Mouse (Mus musculus) lung, embryonic 16.5 days (tissue): Measurements from ENCODE around the gene Tob2. TPM values are rescaled to one million over a fixed set of nuclear protein-coding genes. Genes with fewer than 3 reads are reported as not detected.

ENCODE experiments used
- ATAC-seq: fragments of 200-750 bp; cut with Nextera tagmentation; 2 replicates; pipeline ENCODE4 v1.8.0; 2017; ENCODE audit warnings: low read depth, mild to moderate bottlenecking, moderate library complexity
- H3K27ac ChIP-seq: fragments of 300-500 bp; sonication (generic); 2 replicates; pipeline ENCODE4 v1.5.1; 2014; ENCODE audit warnings: mild to moderate bottlenecking, control low read depth, low read length
- H3K27me3 ChIP-seq: fragments of 300-500 bp; sonication (generic); 2 replicates; pipeline ENCODE4 v1.6.1; 2014; ENCODE audit warnings: low read depth, low read length, mixed read lengths; ENCODE audit not compliant: control insufficient read depth, insufficient read depth
- H3K36me3 ChIP-seq: fragments of 300-500 bp; sonication (generic); 2 replicates; pipeline ENCODE4 v1.6.1; 2014; ENCODE audit warnings: low read length; ENCODE audit not compliant: control insufficient read depth, insufficient read depth
- H3K4me1 ChIP-seq: fragments of 300-500 bp; sonication (generic); replicated peaks from 2 replicates; pipeline ENCODE4 v1.6.1; 2014; ENCODE audit warnings: low read length, mixed read lengths; ENCODE audit not compliant: control insufficient read depth, insufficient read depth
- H3K4me2 ChIP-seq: fragments of 300-500 bp; sonication (generic); 2 replicates; pipeline ENCODE4 v1.6.1; 2014; ENCODE audit warnings: low read depth, low read length, control low read depth
- H3K4me3 ChIP-seq: fragments of 300-500 bp; sonication (generic); 2 replicates; pipeline ENCODE4 v1.5.1; 2014; ENCODE audit warnings: mild to moderate bottlenecking, low read length, control low read depth
- H3K9ac ChIP-seq: fragments of 300-500 bp; sonication (generic); 2 replicates; pipeline ENCODE4 v1.6.1; 2014; ENCODE audit warnings: low read length, control low read depth
- H3K9me3 ChIP-seq: fragments of 300-500 bp; sonication (generic); 2 replicates; pipeline ENCODE4 v1.6.1; 2016; ENCODE audit warnings: low read length; ENCODE audit not compliant: control insufficient read depth
- WGBS: fragments of 180-500 bp; shearing (Covaris S2); extraction: QIAGEN DNeasy Blood & Tissue Kit; methylation state at CpG from one replicate; pipeline ENCODE4 v1.1.7; 2014; 5-methylcytosine and 5-hydroxymethylcytosine counted together
- polyA plus RNA-seq: library from polyadenylated mRNA; unstranded; fragments of >200 nt; fragmentation: Nextera tagmentation; extraction: Ambion mirVana; gene quantifications from 2 replicates; pipeline ENCODE4 v1.2.1, GENCODE M21; 2015

Tob2 gene
- polyA plus RNA-seq, 1 experiment from 2014 or later, result 36.0 TPM

- no peak overlapping the region for H3K27ac ChIP-seq
- no peak for ATAC-seq
- peaks cover 10% of the 10 kb centered on the region for H3K4me1 ChIP-seq
- H3K9me3 ChIP-seq, result no peaks in the 10 kb centered on the region
- H3K27me3 ChIP-seq, result no peaks in the 10 kb centered on the region
- peaks cover 41% of the 10 kb centered on the region for H3K36me3 ChIP-seq
- WGBS, result 96% methylated on average over 5 of the region's 5 CpGs
- no peak overlapping the region for H3K4me2 ChIP-seq
- H3K4me3 ChIP-seq, result no peak overlapping the region
- no peak overlapping the region for H3K9ac ChIP-seq
Observed at GRCm38 (mm10) chr15:81869985-81870384, 11.4 kb upstream of the Tob2 start.

GRCm38 (mm10) chr15:81864238-81864637 lies 5.6 kb upstream of the Tob2 start:
- Histone ChIP-seq H3K9me3 (no peaks in the 10 kb centered on the region), H3K27ac (no peak overlapping the region), H3K27me3 (no peaks in the 10 kb centered on the region), H3K9ac (no peak overlapping the region), H3K4me3 (no peak overlapping the region), H3K4me1 (peaks cover 6% of the 10 kb centered on the region), H3K36me3 (peaks cover 41% of the 10 kb centered on the region), H3K4me2 (no peak overlapping the region)
- ATAC-seq, result no peak
- 91% methylated on average over 7 of the region's 7 CpGs for WGBS

GRCm38 (mm10) chr15:81860471-81861135 lies 2.0 kb upstream of the Tob2 start:
- H3K4me3 ChIP-seq, result peak overlapping the region; percentile 6
- peak overlapping the region; percentile 95 for H3K27ac ChIP-seq
- H3K9me3 ChIP-seq, result no peaks in the 10 kb centered on the region

GRCm38 (mm10) chr15:81859330-81860255 lies 997 bp upstream of the Tob2 start:
- Histone ChIP-seq H3K4me3 (peak overlapping the region; percentile 79), H3K9me3 (no peaks in the 10 kb centered on the region), H3K4me2 (peak overlapping the region; percentile 94), H3K9ac (peak overlapping the region; percentile 93), H3K27me3 (no peaks in the 10 kb centered on the region), H3K27ac (peak overlapping the region; percentile 99), H3K4me1 (peaks cover 15% of the 10 kb centered on the region), H3K36me3 (0 out of 2 replicates have a peak, but pooled peaks cover 8% of the 10 kb centered on the region)
- ATAC-seq, result peak; percentile 83
- WGBS, result under 1% methylated on average over 39 of the region's 39 CpGs

More at GRCm38 (mm10) chr15:81860471-81861135, 2.0 kb upstream of the Tob2 start:
- ATAC-seq, result no peak; the same call in 1 of the 2 replicates
- Histone ChIP-seq H3K9ac (peak overlapping the region; percentile 28; the same call in 1 of the 2 replicates), H3K4me1 (peaks cover 9% of the 10 kb centered on the region), H3K4me2 (peak overlapping the region; percentile 45), H3K27me3 (no peaks in the 10 kb centered on the region), H3K36me3 (peaks cover 15% of the 10 kb centered on the region; the same call in 1 of the 2 replicates)
- WGBS, result 27% methylated on average over 8 of the region's 8 CpGs

GRCm38 (mm10) chr15:81858138-81858516 lies 469 bp downstream of the Tob2 start:
- H3K27me3 ChIP-seq, result no peaks in the 10 kb centered on the region
- H3K4me1 ChIP-seq, result peaks cover 15% of the 10 kb centered on the region
- under 1% methylated on average over 23 of the region's 23 CpGs for WGBS
- peak overlapping the region; percentile 99 for H3K27ac ChIP-seq
- ATAC-seq, result peak; percentile 32
- H3K36me3 ChIP-seq, result peaks cover 5% of the 10 kb centered on the region
- H3K9ac ChIP-seq, result peak overlapping the region; percentile 93
- H3K4me2 ChIP-seq, result peak overlapping the region; percentile 94
- peak overlapping the region; percentile 79 for H3K4me3 ChIP-seq
- no peaks in the 10 kb centered on the region for H3K9me3 ChIP-seq

GRCm38 (mm10) chr15:81857724-81858116 lies 876 bp downstream of the Tob2 start:
- under 1% methylated on average over 33 of the region's 33 CpGs for WGBS
- Histone ChIP-seq H3K4me3 (peak overlapping the region; percentile 79), H3K27ac (peak overlapping the region; percentile 99), H3K27me3 (no peaks in the 10 kb centered on the region), H3K4me2 (peak overlapping the region; percentile 94), H3K4me1 (peaks cover 15% of the 10 kb centered on the region), H3K9me3 (no peaks in the 10 kb centered on the region), H3K9ac (peak overlapping the region; percentile 93), H3K36me3 (peaks cover 5% of the 10 kb centered on the region)
- no peak; the same call in 1 of the 2 replicates for ATAC-seq

- 0% methylated on average over 14 of the region's 14 CpGs for WGBS
- H3K27me3 ChIP-seq, result no peaks in the 10 kb centered on the region
- peak overlapping the region; percentile 93 for H3K9ac ChIP-seq
- ATAC-seq, result no peak
- H3K9me3 ChIP-seq, result no peaks in the 10 kb centered on the region
- H3K4me2 ChIP-seq, result peak overlapping the region; percentile 94
- H3K36me3 ChIP-seq, result peaks cover 5% of the 10 kb centered on the region
- peak overlapping the region; percentile 99 for H3K27ac ChIP-seq
- peaks cover 15% of the 10 kb centered on the region for H3K4me1 ChIP-seq
- H3K4me3 ChIP-seq, result peak overlapping the region; percentile 79
Observed at GRCm38 (mm10) chr15:81856938-81857723, 1.5 kb downstream of the Tob2 start.

DNA sequence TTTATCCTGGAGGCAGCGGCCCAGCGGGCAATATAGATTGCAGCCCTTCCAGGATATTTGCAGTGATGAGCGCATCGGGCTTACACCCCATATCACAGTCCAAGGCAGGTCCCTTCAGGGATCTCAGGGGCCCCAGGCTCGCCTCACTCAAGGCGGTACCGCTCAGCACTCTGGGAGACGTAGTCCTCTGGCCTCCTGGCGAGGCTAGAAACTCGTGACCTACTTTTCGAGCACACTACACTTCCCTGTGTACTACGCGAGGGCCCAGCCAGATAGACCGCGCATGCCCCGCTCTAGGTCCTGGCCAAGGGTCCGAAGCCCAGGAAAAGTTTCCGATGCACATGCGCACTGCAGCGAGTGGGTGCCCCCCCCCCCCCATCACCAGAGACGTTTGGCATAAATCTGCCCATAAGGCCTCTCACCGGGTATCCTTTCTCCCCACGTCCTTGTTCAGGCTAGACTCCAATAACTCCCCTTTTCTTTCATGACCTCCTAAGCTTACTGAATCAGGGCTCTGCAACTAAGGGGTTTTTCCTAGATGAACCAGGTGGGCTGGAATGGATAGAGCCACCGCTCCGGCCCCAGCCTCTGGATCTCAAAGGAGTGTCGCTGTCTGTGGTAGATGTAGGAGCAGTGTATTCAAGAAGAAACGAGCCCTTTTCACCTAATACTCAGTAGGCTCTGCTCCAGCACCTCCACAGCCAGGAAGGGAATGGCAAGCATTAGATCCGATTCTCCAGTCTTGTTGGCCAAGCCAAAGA lies 2.4 kb downstream of the Tob2 start:
- WGBS, result under 1% methylated on average over 28 of the region's 28 CpGs
- peak; percentile 84 for ATAC-seq

More for the DNA sequence above, 2.4 kb downstream of the Tob2 start:
- Histone ChIP-seq H3K27ac (peak overlapping the region; percentile 99), H3K9ac (peak overlapping the region; percentile 93), H3K27me3 (no peaks in the 10 kb centered on the region), H3K4me3 (peak overlapping the region; percentile 79), H3K4me1 (peaks cover 15% of the 10 kb centered on the region), H3K4me2 (peak overlapping the region; percentile 94), H3K36me3 (peaks cover 13% of the 10 kb centered on the region), H3K9me3 (no peaks in the 10 kb centered on the region)
